Mouse (Mus musculus) frontal cortex, postnatal 36 days (tissue): ENCODE results near the gene Drd1.

Experiments
- DNase-seq, 2 experiments: peaks; one replicate each; pipeline ENCODE4 v3.0.0; 2022; ENCODE audit warnings: low spot score in 2 of 2

Drd1 gene

GRCm38 (mm10) chr13:54055448-54055861 lies at the start of gene Drd1:
Gene Drd1 (minus strand): TSS chr13:54055705.
- peak; percentile 87 to 89 for DNase-seq

DNA sequence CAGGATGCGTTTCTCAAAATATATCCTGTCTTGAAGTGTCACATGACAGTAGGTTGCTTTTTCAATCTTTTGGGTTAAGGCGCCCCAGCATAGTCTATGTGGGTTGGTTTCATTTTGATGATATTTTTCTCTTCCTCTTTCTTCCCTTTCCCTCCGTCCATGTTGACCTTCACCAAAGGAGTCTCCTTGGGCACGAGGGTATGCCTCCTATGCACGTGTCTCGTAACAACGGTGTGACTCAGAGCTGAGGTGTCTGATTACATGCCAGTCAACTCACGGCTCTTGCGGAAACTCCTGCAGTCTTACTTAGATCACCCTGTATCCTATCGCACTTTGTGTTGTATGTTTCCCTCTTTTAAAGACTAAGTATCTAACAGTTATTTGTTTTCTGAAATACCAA lies 48.4 kb upstream of the Drd1 start:
- no peak for DNase-seq

DNA sequence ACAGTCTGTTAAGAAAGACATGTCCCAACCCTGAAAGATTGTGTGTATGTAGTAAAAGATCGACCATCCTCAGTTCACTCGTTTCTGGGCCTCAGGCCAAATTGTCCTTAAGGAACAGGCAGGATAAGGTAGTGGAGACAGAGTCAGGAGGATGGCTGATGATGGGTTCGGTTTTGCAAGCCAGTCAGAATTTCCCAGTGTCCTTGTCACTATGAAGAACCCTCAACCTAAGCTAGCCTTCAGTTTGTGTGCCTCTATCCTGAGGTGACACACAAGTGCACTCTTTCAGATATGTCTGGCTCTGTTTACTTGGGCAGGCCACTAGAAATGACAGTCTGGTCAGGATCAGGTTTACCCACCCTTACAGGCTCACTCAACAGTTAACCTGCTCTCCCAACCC lies 47.8 kb upstream of the Drd1 start:
- no peak for DNase-seq

GRCm38 (mm10) chr13:54102061-54102460 lies 46.6 kb upstream of the Drd1 start:
- DNase-seq, result no peak

GRCm38 (mm10) chr13:54101031-54101820 lies 45.7 kb upstream of the Drd1 start:
- peak; percentile 66 to 84 for DNase-seq

DNA sequence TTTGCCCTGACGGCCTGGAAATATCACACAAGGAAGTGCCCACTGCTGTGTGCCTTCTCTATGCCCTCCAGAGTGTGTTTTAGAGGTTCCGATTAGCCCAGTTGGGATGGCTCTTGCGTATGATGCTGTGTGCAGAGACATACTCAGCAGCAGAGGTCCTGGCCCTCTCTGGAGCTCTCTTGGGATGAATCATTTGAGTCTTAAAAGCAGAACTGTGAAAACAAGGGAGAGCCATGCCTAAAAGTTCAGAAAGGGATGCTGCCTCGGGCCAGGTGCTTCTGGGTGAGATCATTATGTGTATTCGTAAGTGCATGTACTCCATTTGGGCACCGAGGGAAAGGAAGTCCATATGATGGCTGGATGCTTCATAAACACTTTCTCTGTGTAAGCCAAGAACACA lies 42.3 kb upstream of the Drd1 start:
- DNase-seq, result no peak

DNA sequence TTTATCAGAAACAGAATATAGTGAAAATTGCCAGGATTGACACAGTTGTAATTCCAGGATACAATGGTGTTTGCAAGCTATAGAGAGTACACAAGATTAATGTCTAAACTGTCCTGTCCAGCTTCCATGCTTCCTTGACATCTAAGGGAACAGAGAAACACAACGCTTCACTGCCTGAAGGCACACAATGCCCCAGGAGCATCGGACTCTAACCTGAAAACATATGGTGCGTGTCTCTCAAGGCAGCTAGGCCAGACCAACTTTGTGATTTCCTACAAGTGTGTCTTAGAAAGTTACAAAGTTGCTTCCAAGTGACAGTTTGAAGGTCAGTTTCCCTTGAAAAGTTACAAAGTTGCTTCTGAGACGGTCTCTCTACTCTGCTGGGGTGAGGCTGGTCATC lies 41.7 kb upstream of the Drd1 start:
- DNase-seq, result no peak

GRCm38 (mm10) chr13:54095721-54096120 lies 40.2 kb upstream of the Drd1 start:
- no peak for DNase-seq

- DNase-seq, result no peak
Measured at GRCm38 (mm10) chr13:54094963-54095362, 39.5 kb upstream of the Drd1 start.

DNA sequence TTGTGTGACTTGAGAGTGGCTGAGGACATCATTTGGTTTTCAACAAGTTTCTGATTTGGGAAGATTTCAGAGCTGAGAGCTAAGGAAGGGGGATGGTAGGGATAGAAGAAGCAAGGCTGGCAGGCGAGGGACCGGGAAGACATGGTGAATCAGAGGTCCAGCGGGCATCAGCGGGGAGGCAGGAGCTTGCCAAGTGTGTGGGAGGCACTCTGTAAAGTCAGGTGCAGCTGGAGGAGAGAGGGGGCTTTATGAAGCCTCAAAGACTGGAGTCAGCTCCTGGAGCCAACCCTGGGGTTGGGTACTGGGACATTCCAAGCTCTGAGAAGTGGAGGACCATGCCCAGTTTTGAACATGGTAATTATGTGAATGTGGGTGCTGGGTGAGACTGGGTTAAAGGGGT lies 38.8 kb upstream of the Drd1 start:
- no peak for DNase-seq

- no peak for DNase-seq
Measured at GRCm38 (mm10) chr13:54091719-54092118, 36.2 kb upstream of the Drd1 start.

GRCm38 (mm10) chr13:54085266-54085665 lies 29.8 kb upstream of the Drd1 start:
- no peak for DNase-seq

GRCm38 (mm10) chr13:54084826-54085225 lies 29.3 kb upstream of the Drd1 start:
- DNase-seq, result no peak

DNA sequence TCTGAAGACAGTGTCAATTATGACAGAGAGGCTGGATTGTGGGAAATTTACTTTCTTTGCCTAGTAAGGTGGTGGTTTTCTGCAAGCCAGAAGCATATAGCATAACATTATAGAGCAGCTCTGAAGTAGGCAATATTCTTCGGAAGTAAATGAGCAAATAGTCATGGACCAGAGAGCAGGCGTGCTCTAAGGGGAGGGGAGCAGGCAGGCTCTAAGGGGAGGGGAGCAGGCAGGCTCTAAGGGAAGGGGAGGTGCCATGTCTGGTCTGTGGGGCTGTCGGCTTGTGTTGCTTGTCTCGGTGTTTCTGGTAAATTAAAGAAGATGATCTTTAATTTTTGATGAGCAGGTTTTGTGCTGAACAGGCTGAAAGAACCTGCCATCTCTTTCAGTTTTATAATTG lies 28.7 kb upstream of the Drd1 start:
- no peak for DNase-seq

GRCm38 (mm10) chr13:54082946-54083345 lies 27.4 kb upstream of the Drd1 start:
- no peak for DNase-seq

DNA sequence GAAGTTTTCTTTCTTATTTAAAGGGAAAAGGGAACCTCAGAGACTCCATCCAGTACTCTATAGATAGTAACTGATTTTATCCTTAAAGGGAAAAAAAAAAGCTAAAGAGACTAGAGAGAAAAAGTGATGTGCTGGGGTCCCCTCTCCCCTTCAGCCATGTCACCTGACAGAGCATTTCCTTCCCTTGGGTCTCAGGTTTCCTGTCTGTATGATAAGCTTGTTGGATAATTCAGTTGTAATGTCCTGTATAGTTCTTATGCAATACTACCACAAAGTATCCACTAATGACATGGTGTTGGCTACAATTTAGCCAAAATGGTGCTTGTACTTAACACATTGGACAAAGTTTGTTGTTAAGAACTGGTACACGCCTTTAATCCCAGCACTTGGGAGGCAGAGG lies 25.3 kb upstream of the Drd1 start:
- DNase-seq, result no peak

GRCm38 (mm10) chr13:54079782-54080759 lies 24.6 kb upstream of the Drd1 start:
- DNase-seq, result no peak

DNA sequence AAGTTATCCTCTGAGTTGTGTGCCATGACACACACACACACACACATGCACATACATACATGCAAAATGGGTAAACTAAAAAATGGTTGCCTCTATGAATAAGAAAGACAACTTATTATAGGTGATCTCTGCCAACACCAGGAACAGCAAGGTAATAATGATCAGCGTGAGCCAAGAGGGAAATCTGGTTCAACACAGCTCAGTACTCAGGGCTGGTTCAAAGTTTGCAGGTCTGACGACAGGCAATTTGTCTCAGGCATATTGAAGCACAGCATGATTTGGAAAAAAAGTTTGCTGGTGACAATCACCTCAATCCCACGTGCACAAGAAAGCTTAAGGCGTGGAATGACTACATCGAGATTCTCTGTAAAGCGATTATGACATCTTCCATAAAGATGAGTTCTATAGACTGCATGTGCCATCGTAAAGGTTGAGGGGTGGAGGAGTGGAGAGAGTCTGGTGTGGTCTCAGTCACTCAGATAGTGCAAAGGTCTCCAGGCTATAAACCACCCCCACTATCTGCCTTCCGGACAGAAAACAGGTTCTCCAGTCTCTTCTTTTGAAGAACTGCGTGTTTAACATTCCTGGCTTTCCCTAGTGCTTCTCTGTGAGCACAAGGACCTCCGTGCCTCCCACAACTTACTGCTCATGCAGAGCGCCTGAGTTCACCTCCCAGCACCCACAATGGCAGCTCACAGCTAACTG lies 22.1 kb upstream of the Drd1 start:
- DNase-seq, result no peak

GRCm38 (mm10) chr13:54076762-54077460 lies 21.4 kb upstream of the Drd1 start:
- no peak for DNase-seq

DNA sequence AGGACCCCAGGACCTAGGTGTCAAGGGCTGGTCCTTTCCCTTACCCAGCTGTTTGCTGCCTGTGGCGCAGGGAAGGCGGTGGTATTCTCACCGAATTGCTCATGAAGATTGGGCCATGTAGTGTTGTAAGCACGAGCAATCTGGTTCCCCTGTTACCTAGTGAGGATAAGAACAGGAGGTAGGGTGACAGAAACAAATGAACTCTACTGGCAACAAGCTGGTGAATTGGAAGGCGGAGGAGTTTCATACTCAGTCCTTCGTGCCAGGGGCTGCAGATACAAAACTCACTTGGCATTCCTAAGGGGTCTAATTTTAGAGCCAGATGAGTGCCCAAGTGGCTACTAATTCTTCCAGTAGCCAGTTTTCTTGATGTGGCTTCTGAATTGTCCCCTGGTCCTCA lies 20.5 kb upstream of the Drd1 start:
- DNase-seq, result no peak

- DNase-seq, result no peak
Measured at GRCm38 (mm10) chr13:54075416-54075815, 19.9 kb upstream of the Drd1 start.

- DNase-seq, result no peak
Measured at GRCm38 (mm10) chr13:54073491-54073890, 18.0 kb upstream of the Drd1 start.
